Mouse (Mus musculus): ENCODE measurements around the gene Arfgap3. TPM values are rescaled to one million over a fixed set of nuclear protein-coding genes. Genes with fewer than 3 reads are reported as not detected.

The Arfgap3 gene
- polyA plus RNA-seq, 1 experiment = 7.7 TPM

DNA sequence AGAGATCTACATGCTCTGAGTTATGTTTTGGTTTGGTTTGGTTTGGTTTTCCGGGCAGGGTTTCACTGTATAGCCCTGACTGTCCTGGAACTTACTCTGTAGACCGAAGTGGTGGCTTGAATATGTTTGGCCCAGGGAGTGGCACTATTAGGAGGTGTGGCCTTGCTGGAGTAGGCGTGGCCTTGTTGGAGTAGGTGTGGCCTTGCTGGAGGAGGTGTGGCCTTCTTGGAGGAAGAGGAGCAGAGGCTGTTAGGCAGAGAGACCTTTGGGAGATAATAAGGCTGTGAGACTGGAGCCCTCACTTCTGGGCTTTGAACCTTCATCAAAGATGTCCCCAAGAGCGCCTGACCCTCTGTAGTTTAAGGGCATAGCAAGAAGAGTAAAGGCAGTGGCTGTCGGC, 71.5 kb downstream of the Arfgap3 start:
- TF ChIP-seq GATA1 (IDR thresholded peaks at IDR 0.05; ENCODE audit: low read length) = no peak

DNA sequence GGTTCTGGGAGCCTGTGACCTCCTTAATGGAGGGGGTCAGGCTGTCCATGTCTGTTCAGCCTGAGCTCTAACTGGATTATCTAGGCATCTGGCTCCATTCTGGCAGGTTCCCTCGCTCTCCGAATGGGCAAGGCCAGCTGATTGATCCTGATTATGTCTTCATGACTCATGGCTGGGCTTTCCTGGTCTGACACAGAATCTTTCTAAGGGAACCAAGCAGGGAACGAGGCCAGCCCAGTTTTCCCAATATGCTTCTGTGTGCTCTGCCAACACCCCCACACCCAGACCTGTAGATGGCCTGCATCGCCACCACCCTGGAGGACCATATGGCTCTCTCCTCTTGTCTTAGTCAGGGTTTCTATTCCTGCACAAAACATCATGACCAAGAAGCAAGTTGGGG, 72.6 kb downstream of the Arfgap3 start:
- TF ChIP-seq GATA1 (IDR thresholded peaks at IDR 0.05; ENCODE audit: low read length) = no peak

DNA sequence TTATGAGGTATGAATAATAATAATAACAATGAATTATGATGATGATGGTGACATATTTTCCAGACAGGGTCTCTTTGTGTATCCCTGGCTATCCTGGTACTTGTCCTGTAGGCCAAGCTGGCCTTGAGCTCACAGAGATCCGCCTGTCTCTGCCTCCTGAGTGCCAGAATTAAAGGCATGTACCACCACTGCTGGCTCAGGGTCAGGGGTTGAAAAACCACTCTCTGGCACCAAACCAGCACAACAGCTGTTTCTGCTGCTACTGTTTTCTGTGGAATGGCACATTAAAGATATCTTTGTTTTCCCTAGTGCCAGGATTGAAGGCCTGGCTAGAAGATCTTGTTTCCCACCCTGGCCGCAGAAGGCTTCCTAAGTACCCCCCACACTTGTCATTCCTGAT, 77.0 kb downstream of the Arfgap3 start:
- TF ChIP-seq GATA1 (IDR thresholded peaks at IDR 0.05; ENCODE audit: low read length) = no peak

DNA sequence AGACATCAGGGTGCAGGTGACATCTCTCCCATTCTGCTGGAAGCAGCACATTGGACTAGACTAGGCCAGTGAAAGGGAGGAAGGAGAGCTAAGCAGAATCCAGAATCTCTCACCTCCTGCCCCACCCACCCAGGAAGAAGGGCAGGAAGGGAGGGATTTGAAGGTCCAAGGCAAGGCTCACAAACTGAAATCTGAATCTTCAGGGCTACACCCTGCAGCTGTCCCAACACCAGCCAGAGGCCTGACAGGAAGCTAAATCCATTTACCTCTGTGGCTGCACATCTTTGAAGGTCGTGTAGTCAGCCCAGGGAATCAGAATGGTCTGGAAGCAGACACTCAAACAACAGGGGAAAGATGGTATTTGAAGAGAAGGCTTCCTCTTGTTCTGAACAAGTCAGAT, 84.8 kb downstream of the Arfgap3 start:
- no peak for TF ChIP-seq GATA1 (IDR thresholded peaks at IDR 0.05; ENCODE audit: low read length)

DNA sequence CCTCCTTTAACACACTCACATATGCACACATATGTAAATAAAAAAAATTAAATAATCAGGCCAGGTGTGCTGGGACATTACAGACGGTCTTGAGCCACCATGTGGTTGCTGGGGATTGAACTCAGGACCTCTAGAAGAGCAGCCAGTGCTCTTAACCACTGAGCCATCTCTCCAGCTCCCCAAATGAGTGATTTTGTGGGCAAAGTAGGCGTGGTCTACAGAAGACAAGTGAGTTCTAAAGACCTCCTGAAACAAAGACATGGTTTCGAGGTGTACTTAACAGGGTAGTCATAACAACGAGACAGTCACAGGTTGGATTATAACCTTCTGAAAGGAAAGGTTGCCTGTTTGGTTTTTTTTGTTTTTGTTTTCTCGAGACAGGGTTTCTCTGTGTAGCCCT, 86.6 kb downstream of the Arfgap3 start:
- TF ChIP-seq GATA1 (IDR thresholded peaks at IDR 0.05; ENCODE audit: low read length) = no peak

DNA sequence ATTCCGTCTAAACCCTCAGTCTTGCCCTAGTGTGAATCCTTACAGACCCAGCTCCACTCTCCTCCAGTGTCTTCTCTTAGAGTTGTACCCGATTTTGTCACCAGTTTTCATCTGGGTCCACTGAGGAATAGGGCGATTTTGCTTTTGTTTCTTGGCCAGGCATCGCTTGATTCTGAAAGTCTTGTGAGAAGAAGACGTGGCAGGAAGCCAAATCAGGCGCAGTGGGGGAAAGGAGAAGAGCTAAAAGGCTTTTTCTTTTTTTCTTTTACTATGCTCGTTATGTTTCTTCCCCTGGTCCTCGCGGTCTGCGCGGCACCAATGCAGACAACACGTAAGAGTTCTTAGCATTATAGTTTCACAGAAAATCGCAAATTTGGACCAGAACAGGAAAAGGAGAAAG, 92.1 kb downstream of the Arfgap3 start:
- no peak for TF ChIP-seq GATA1 (IDR thresholded peaks at IDR 0.05; ENCODE audit: low read length)

DNA sequence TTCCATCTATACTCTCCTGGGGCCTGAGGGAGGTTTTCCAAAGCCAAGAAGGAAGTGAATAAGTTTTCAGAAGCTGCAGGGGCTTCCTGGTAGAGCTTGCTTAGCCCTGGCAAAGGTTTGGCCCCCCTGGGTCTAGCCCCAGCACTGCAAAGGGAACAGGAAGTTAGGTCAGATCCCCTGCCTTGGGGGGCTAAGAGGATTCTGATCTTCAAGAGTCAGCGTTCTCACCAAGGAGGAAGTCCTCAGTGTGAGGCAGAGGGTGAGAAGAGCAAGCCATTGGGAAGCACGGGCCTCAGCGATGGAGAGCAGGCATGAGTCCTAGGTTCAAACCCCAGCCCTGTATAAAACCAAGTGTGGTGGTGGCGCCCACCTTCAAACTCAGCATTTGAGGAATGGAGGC, 93.6 kb downstream of the Arfgap3 start:
- TF ChIP-seq GATA1 (IDR thresholded peaks at IDR 0.05; ENCODE audit: low read length) = no peak

DNA sequence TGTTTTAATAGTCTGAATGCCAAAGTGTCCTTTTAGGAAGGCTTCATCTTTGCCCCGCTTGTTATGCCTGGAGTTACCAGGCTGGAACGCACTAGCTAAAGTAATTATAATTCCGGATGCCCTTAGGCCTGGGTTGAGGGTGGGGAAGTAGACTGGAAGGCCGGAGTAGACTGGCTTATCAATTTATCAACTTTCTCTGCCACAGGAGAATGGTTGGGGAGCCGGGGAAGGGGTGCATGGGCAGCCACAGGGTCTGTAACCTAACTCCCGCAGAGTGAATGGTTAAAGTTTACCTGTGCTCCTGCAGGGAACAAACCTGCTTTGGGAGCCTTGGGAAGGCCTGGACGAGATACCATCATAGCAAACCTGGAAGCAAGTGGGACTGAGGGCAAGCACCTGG, 94.1 kb downstream of the Arfgap3 start:
- TF ChIP-seq GATA1 (IDR thresholded peaks at IDR 0.05; ENCODE audit: low read length) = no peak

DNA sequence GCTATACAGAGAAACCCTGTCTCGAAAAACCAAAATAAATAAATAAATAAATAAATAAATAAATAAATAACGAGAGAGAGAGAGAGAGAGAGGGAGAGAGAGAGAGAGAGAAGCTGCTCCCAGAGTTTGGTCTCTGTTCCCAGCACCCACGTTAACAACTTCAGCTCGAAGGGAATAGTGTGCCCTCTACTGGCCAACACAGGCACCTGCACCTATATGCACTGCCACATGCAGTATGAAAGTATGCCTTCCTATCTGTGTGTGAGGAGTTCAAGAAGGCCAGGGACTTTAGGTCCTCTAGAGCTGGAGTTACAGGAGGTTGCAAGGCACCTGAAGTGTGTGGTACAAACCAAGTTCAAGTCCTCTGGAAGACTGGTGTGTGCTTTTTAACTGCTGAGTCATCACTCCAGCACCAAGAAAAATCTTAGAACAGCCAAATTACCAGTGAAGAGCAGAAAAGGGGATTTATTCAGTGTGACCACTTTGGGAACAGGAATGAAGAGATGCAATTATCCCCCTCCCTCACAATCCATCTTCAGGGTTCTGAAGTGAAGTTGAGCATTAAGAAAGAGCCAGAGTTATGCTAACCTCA, 94.8 kb downstream of the Arfgap3 start:
- TF ChIP-seq GATA1 (IDR thresholded peaks at IDR 0.05; ENCODE audit: low read length) = no peak

DNA sequence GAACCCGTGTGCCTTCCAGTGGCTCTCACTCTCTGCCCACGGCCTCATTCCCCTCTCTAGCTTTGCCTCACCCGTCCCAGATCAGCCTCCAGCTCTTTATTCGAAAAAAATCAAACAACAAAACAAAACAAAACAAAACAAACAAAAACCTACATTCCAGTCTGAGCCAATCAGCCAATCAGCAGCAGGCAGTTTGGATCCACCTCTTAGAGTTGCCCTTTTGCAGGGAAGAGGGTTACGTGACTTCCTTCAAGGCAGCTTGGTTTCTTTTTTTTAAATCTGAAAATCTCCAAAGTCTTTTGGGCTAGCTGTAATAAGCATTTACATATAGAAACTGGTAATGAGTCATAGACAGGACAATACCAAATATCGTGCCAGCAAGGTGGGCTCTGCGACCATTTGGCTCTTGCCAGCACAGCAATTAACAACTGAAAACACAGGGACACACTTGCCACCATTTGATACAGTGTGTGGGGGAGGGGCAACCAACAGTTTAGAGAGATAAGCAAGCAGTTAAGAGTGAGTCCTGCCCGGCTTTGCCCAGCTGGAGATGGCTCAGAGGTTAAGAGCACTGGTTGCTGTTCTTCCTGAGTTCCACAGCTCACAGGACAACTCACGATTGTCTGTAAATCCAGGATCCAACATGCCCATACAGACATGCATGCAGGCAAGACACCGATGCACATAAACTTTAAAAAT, 95.5 kb downstream of the Arfgap3 start:
- no peak for TF ChIP-seq GATA1 (IDR thresholded peaks at IDR 0.05; ENCODE audit: low read length)

DNA sequence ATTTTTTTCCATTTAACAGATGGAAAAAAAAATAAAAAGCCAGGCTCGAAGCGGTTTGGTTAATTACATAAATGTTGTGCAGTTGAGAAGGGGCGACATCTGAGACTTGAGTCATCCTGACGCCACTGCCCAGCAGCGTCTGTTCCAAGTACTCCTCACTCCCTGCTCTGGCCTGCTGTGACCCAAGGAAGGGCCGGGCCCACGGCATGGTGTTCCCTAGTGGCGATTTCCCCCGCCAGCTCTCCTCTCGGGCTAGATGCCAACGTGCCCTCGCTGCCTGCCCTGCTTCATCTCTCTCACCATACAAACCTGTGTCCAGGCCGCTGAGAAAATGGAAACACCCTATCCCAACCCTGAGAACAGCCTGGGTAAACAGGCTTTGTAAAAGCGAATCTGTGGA, 98.0 kb downstream of the Arfgap3 start:
- no peak for TF ChIP-seq GATA1 (IDR thresholded peaks at IDR 0.05; ENCODE audit: low read length)

DNA sequence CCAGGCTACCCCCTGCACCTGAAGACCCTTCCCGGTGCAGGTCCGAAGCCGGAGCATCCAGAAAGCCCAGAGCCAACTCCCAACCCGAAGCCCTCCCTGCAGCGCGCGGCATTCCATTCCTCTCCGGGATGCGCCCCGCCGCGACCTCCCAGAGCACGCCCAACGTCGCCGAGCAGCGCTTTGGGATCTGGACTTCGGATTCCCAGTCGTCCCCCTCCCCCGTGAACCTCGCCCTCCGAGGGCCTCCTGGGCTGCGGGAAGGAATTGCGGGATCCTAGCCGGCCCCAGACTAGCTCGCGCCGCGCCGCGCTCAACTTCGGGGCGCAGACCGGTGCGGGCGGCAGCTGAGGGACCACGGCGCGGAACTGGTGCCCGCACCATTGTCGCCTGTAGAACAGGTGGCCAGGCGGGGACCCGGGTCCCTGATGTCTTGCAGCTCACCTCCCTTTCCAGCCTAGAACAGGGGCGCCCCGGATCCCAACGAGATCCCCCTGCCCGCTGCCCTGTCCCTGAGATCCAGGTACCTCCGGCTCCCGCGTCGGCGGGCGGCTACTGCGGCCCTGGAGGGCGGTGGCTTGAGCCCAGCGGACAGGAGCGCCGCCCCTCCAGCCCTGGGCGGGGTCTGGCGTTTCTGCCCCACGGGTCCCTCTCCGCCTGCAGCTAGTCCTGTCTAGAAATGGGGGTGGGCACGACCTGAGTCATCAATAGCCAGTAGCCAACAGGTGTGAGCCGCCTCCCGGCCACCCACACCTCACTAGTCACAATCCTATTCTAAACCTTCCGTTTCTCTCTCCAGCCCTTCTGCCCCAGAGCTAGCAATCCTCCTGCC, 98.7 kb downstream of the Arfgap3 start, which contains the start of gene A4galt:
Gene A4galt (minus strand): TSS at position 599 of the 829 bp plus-strand sequence.
- no peak for TF ChIP-seq GATA1 (IDR thresholded peaks at IDR 0.05; ENCODE audit: low read length)

DNA sequence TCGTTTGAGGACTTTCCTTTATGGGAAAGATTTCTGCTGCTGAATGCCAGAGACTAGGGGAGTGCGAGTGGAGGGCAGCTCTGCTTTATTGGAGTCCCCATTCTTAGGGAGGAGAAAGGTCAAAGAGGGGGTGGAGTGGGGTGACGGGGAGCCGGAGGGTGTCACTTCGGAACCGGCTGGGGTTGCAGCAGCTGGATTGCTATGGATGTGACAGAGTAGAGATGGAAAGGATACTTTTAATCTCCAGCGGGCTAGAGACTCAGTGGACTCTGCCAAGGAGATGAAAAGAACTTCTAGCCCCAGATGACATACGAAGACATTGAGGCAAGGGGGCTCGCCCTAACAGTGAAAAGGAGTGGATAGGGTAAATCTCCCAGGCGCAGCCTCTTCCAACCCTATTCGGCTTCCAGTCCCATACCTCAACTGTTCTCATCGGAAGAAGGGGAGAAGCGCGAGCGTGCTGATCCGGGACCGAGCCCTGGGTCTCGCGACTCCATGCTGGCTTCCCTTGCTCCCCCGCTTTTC, 99.3 kb downstream of the Arfgap3 start:
- no peak for TF ChIP-seq GATA1 (IDR thresholded peaks at IDR 0.05; ENCODE audit: low read length)

Other genes starting within 250 kb of the Arfgap3 start
- 52.6 and 161 TPM in 2 replicates for gene Rrp7a, start 227.4 kb downstream of the Arfgap3 start, polyA plus RNA-seq (2012)
- 186 and 219 TPM in 2 replicates for gene Poldip3, start 200.9 kb downstream of the Arfgap3 start, polyA plus RNA-seq (2012)
- 145 and 200 TPM in 2 replicates for gene Cyb5r3, start 177.7 kb downstream of the Arfgap3 start, polyA plus RNA-seq (2012)
- not detected in 2 replicates for gene A4galt, start 98.5 kb downstream of the Arfgap3 start, polyA plus RNA-seq (2012)
- gene Pacsin2, start 114.4 kb upstream of the Arfgap3 start, polyA plus RNA-seq (2012) = 74.1 and 123 TPM in 2 replicates
- 1.4 and 2.3 TPM in 2 replicates for gene Ttll1, start 160.6 kb upstream of the Arfgap3 start, polyA plus RNA-seq (2012)
- not detected in 2 replicates for gene Bik, start 176.6 kb upstream of the Arfgap3 start, polyA plus RNA-seq (2012)
- 74.6 and 98.5 TPM in 2 replicates for gene Tspo, start 213.3 kb upstream of the Arfgap3 start, polyA plus RNA-seq (2012)
- gene Mcat, start 213.5 kb upstream of the Arfgap3 start, polyA plus RNA-seq (2012) = 26.8 and 30.3 TPM in 2 replicates
- gene Ttll12, start 244.9 kb upstream of the Arfgap3 start, polyA plus RNA-seq (2012) = 141 and 211 TPM in 2 replicates